Mouse (Mus musculus): ENCODE results near the gene Lrrc75a.

DNA sequence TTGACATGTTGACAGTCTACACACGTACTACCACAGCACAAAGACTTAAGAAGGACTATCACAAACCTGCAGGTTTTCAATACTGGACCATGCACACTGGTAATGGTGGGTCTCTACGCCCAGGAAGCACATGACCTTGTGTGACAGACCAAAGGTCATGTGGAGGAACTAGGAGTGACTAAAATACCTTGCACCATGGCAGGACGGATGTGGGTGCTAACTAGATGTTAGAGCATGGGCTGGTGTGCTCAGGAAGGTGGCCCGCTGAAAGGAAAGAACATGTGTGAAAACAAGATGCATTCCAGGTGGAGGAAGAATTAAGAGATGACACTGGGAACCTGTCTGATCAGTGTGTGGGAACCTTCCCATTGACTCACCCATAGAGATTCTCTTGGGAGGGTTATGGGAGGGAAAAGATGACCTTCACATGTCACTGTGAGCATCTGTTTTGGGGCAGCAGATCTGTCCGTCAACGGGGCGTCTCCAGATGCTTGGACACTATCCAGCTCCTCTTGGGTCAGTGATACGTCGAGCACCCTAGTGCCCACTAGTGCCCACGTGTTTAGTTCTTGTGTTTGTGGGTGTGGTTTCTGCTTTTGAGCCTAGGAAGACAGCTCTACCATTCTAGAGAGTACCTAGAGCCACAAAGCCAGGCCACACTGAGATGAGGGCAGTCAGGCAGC, 4.5 kb downstream of the Lrrc75a start:
- TF ChIP-seq POLR2A (IDR thresholded peaks at IDR 0.05; ENCODE audit: borderline replicate concordance, low read depth, low read length), result no peak
- TF ChIP-seq CTCF (IDR thresholded peaks at IDR 0.05; ENCODE audit: low read depth, low read length), result no peak

Measured in bone marrow macrophage, adult 2 months (primary cell).